Mouse (Mus musculus) cerebellum, adult 2 months (tissue): Measurements from ENCODE around the gene Nr1h4.

Experiments used
- CTCF ChIP-seq: fragments of 200-500 bp; IDR thresholded peaks from 2 replicates; pipeline ENCODE4 v1.5.1; 2011; ENCODE audit warnings: low read depth, mild to moderate bottlenecking, control low read depth, low read length, moderate library complexity, borderline replicate concordance; ENCODE audit not compliant: insufficient read depth
- POLR2A ChIP-seq: fragments of 200-500 bp; IDR thresholded peaks from 2 replicates; pipeline ENCODE4 v1.6.1; 2011; ENCODE audit warnings: low read length, control low read depth, borderline replicate concordance; ENCODE audit not compliant: insufficient read depth

GRCm38 (mm10) chr10:89519226-89519625 is 14.2 kb downstream of the Nr1h4 start:
- TF ChIP-seq CTCF (no peak), POLR2A (no peak)
